Comparison of ENCODE assay signal across 9 mouse cellular contexts in the genomic region with DNA sequence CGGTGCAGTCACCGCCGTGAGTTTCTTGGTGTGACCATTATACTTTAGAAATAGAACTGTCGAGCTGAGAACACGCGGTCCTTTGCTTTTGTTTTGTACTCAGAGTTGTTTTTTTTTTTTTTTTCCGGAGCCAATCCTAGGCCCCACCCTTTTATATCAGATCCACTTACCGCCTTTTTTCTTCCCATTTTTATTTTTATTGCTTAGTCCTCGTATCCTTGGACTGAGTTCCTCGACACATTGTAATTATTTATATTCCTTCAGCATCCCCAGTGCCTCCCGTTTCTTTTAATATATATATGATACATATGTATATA. TPM values are rescaled to one million over a fixed set of nuclear protein-coding genes. Genes with fewer than 3 reads are reported as not detected.
DNase-seq lines count a peak whose midpoint lies in the region; ATAC-seq and TF ChIP-seq lines count a peak whose summit lies in the region.
"Had no signal": no experiment of that assay in that cellular context is flagged by ENCODE, and none has a peak within 500 bp of the region (broad histone marks: within the 10 kb centered on the region; RNA-seq: fewer than 3 reads in every experiment).

No protein-coding gene starts in this region.

- peak overlapping the region; percentile 68 for H3K27ac ChIP-seq in heart, embryonic 16.5 days (ENCODE audit: low read length)
- H3K27ac ChIP-seq in bone marrow macrophage, adult 2 months (ENCODE audit: insufficient read depth, low read depth, low read length): peak overlapping the region; percentile 78
- peak overlapping the region; percentile 56 for H3K27ac ChIP-seq in hindbrain, embryonic 15.5 days (replicated peaks)
- no peak overlapping the region for H3K27ac ChIP-seq in midbrain, embryonic 12.5 days (replicated peaks)

- peak overlapping the region; percentile 87 for H3K4me2 ChIP-seq in heart, embryonic 16.5 days (ENCODE audit: low read depth, low read length)
- H3K4me2 ChIP-seq in hindbrain, embryonic 15.5 days: peak overlapping the region; percentile 66
- peak overlapping the region; percentile 82 for H3K4me2 ChIP-seq in midbrain, embryonic 12.5 days (replicated peaks)

- no peaks in the 10 kb centered on the region for H3K9me3 ChIP-seq in heart, embryonic 16.5 days (replicated peaks; ENCODE audit: control insufficient read depth, low read length)
- no peaks in the 10 kb centered on the region for H3K9me3 ChIP-seq in hindbrain, embryonic 15.5 days
- no peaks in the 10 kb centered on the region for H3K9me3 ChIP-seq in midbrain, embryonic 12.5 days

- TF ChIP-seq CTCF in bone marrow macrophage, adult 2 months (IDR thresholded peaks at IDR 0.05; ENCODE audit: low read depth, low read length): no peak

- WGBS in heart, embryonic 16.5 days: under 1% methylated on average over 11 of the region's 11 CpGs
- WGBS in hindbrain, embryonic 15.5 days: under 1% methylated on average over 11 of the region's 11 CpGs
- under 1% methylated on average over 11 of the region's 11 CpGs for WGBS in midbrain, embryonic 12.5 days

- 0 out of 2 replicates have a peak, but pooled peaks have one; percentile 3 for ATAC-seq in heart, embryonic 16.5 days (replicated peaks; ENCODE audit: extremely low read depth, insufficient read depth, low FRiP score)
- ATAC-seq in hindbrain, embryonic 15.5 days (ENCODE audit: low FRiP score, low read depth): no peak
- ATAC-seq in midbrain, embryonic 12.5 days (ENCODE audit: low FRiP score, low read depth): peak; percentile 36; the same call in 1 of the 2 replicates

- 0 out of 2 replicates have a peak, but pooled peaks have one; percentile 33 for TF ChIP-seq POLR2A in bone marrow macrophage, adult 2 months (IDR thresholded peaks at IDR 0.05; ENCODE audit: borderline replicate concordance, low read depth, low read length)

- no peak for DNase-seq in heart, adult 11 months
- DNase-seq in MN1 (ENCODE audit: low spot score): no peak
- DNase-seq in adrenal gland, adult 18-20 months (ENCODE audit: low spot score in 2 of 2): no peak
- no peak for DNase-seq in kidney, adult 18-20 months

- H3K27me3 ChIP-seq in heart, embryonic 16.5 days (ENCODE audit: control insufficient read depth, insufficient read depth, low read length): no peaks in the 10 kb centered on the region
- H3K27me3 ChIP-seq in hindbrain, embryonic 15.5 days: no peaks in the 10 kb centered on the region
- H3K27me3 ChIP-seq in midbrain, embryonic 12.5 days: no peaks in the 10 kb centered on the region

- H3K9ac ChIP-seq in heart, embryonic 16.5 days (ENCODE audit: low read length): peak overlapping the region; percentile 78
- peak overlapping the region; percentile 49 for H3K9ac ChIP-seq in hindbrain, embryonic 15.5 days
- H3K9ac ChIP-seq in midbrain, embryonic 12.5 days (replicated peaks): peak overlapping the region; percentile 77

- H3K4me1 ChIP-seq in heart, embryonic 16.5 days (ENCODE audit: control insufficient read depth, insufficient read depth, low read length): peaks cover 12% of the 10 kb centered on the region
- peaks cover 19% of the 10 kb centered on the region for H3K4me1 ChIP-seq in bone marrow macrophage, adult 2 months (ENCODE audit: control insufficient read depth, insufficient read depth, low read length)
- H3K4me1 ChIP-seq in hindbrain, embryonic 15.5 days (replicated peaks): peaks cover 15% of the 10 kb centered on the region
- H3K4me1 ChIP-seq in midbrain, embryonic 12.5 days: peaks cover 15% of the 10 kb centered on the region

- H3K4me3 ChIP-seq in heart, embryonic 16.5 days (ENCODE audit: low read length): peak overlapping the region; percentile 69
- peak overlapping the region; percentile 71 for H3K4me3 ChIP-seq in bone marrow macrophage, adult 2 months (ENCODE audit: insufficient read depth, low read length)
- peak overlapping the region; percentile 61 for H3K4me3 ChIP-seq in hindbrain, embryonic 15.5 days
- peak overlapping the region; percentile 52 for H3K4me3 ChIP-seq in midbrain, embryonic 12.5 days

- no peaks in the 10 kb centered on the region for H3K36me3 ChIP-seq in heart, embryonic 16.5 days (ENCODE audit: control insufficient read depth, insufficient read depth)
- no peaks in the 10 kb centered on the region for H3K36me3 ChIP-seq in hindbrain, embryonic 15.5 days
- H3K36me3 ChIP-seq in midbrain, embryonic 12.5 days: 0 out of 2 replicates have a peak, but pooled peaks cover 3% of the 10 kb centered on the region

RNA-seq across cellular contexts. Expression of a gene that starts 0.3 kb away (rescaled TPM):
- 41.3 and 43.0 TPM in 2 replicates for polyA plus RNA-seq in heart, embryonic 16.5 days (2015; fragmentation: Nextera tagmentation; extraction: Ambion mirVana)
- 24.8 and 34.2 TPM in 2 replicates for polyA plus RNA-seq in bone marrow macrophage, adult 2 months (2012; ENCODE audit: insufficient read depth, insufficient read length, missing spikeins)
- polyA plus RNA-seq in hindbrain, embryonic 15.5 days (2015; fragmentation: Nextera tagmentation; extraction: Ambion mirVana): 113 and 117 TPM in 2 replicates
- polyA plus RNA-seq in midbrain, embryonic 12.5 days (2016; fragmentation: Nextera tagmentation; extraction: Ambion mirVana): 99.2 and 103 TPM in 2 replicates
- 10 to 100 TPM; 15.1 to 19.4 TPM for total RNA-seq in adrenal gland, adult 18-20 months (2021)

RNA-seq across cellular contexts. Expression of a gene that starts 33.0 kb away (rescaled TPM):
- not detected in 2 replicates for polyA plus RNA-seq in heart, embryonic 16.5 days (2015; fragmentation: Nextera tagmentation; extraction: Ambion mirVana)
- not detected in 2 replicates for polyA plus RNA-seq in bone marrow macrophage, adult 2 months (2012; ENCODE audit: insufficient read depth, insufficient read length, missing spikeins)
- not detected in 2 replicates for polyA plus RNA-seq in hindbrain, embryonic 15.5 days (2015; fragmentation: Nextera tagmentation; extraction: Ambion mirVana)
- 0.22 TPM in 1 of 2 replicates, not detected in the other for polyA plus RNA-seq in midbrain, embryonic 12.5 days (2016; fragmentation: Nextera tagmentation; extraction: Ambion mirVana)
- under 1 TPM in 1 of 2 experiments, not detected in 1; 0.13 TPM for total RNA-seq in adrenal gland, adult 18-20 months (2021)
- polyA plus RNA-seq: gonadal fat pad, adult 2 months had no signal

RNA-seq across cellular contexts. Expression of a gene that starts 42.0 kb away (rescaled TPM):
- 39.8 and 42.9 TPM in 2 replicates for polyA plus RNA-seq in heart, embryonic 16.5 days (2015; fragmentation: Nextera tagmentation; extraction: Ambion mirVana)
- 13.8 and 17.3 TPM in 2 replicates for polyA plus RNA-seq in bone marrow macrophage, adult 2 months (2012; ENCODE audit: insufficient read depth, insufficient read length, missing spikeins)
- polyA plus RNA-seq in hindbrain, embryonic 15.5 days (2015; fragmentation: Nextera tagmentation; extraction: Ambion mirVana): 80.6 and 85.6 TPM in 2 replicates
- 70.9 and 72.3 TPM in 2 replicates for polyA plus RNA-seq in midbrain, embryonic 12.5 days (2016; fragmentation: Nextera tagmentation; extraction: Ambion mirVana)
- total RNA-seq in adrenal gland, adult 18-20 months (2021): 10 to 100 TPM; 25.5 to 33.3 TPM
